Mouse (Mus musculus) layer of hippocampus, adult 18-20 months (tissue): Measurements from ENCODE around the gene Cstb. TPM values are rescaled to one million over a fixed set of nuclear protein-coding genes. Genes with fewer than 3 reads are reported as not detected.

ENCODE experiments used
- DNase-seq, 2 experiments: peaks; one replicate each; pipeline ENCODE4 v3.0.0; 2022; ENCODE audit warnings: low spot score in 2 of 2
- long read RNA-seq: library from polyadenylated mRNA; stranded (forward); transcript quantifications from one replicate; pipeline ENCODE4 v2.0.0, GENCODE M21; 2021
- total RNA-seq, 2 experiments: library from RNA; stranded (reverse); gene quantifications; 2 replicates each; pipeline ENCODE4 v1.2.3; 2021

Cstb gene
- 10 to 100 TPM; 39.1 to 40.5 TPM for total RNA-seq
- long read RNA-seq, transcript Cstb-201 (3 exons, 603 nt): major isoform, 21 of 22 reads
- long read RNA-seq, partial matches to known transcripts: 1 of 22 reads
- long read RNA-seq, other reads (novel, unspliced or antisense): 0 of 22 reads

DNA sequence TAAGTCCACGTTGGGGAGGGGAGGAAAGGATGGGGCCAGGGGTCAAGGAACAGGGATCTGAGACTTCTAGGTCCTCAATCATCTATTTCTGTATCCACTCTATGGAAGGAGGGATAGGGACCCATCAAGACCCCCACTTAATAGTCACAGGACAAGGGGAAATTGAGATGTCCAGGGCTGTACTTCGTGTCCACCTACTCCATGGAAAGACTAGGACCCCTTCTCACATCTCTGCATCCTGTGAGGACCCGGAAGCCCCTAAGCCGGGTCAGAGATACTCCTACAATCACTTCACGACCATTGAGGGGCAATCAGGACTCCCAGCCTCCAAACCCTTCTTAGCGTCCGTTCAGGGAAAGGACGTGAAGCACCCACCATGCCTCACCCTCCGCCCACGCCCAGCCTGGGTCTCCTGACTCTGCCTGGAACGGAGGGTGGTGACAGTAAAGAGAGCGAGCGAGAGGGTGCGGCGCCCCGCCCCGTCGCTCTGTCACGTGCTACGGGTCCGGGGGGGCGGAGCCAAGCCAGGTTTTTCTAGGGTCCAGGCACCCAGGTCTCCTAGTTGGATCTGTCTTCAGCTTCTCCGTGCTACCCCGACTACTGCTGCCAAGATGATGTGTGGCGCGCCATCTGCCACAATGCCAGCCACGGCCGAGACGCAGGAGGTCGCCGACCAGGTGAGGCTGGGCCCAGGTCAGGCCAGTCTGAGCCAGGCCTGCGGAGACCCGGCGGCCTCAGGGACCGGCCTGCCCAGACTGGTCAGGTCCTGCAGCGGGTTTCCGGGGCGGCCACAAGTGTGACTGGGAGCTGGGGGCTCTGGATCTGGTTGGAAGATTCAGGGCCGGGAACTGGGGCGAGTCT is at the start of gene Cstb:
Gene Cstb, plus strand, starts transcription at position 489 of the 861 bp plus-strand sequence.
- DNase-seq: peak; percentile 80 to 89

DNA sequence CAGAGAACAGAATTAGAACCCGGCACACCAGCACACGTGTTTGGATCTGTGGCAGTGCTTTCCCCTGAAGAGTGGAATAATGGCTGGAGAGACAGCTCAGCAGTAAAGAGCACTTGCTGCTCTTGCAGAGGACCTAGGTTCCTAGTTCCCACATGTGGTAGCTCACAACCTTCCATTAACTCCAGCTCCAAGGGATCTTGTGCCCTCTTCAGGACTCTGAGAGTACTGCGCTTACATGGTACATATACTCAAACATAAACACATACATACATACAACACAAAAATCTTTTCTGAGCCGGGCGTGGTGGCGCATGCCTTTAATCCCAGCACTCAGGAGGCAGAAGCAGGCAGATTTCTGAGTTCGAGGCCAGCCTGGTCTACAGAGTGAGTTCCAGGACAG is 47.0 kb upstream of the Cstb start:
- DNase-seq: no peak

DNA sequence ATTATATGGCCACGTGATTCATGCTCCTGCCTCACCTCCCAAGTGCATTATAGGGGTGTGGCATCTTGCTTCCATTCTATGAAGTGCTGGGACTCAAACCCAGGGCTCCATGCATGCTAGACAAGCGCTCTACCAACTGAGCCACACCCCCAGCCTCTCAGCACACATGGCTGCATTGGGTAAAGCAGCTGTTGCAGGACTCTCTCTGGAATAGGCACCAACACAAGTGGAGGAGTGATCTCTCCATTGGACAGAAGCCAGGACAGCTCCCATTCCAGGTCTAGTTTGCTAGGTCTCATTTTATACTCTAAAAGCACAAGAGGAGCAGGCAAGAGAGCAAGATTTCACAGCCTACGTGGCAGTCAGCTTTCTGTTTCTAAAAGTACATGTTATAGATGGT is 41.9 kb upstream of the Cstb start:
- no peak for DNase-seq

DNA sequence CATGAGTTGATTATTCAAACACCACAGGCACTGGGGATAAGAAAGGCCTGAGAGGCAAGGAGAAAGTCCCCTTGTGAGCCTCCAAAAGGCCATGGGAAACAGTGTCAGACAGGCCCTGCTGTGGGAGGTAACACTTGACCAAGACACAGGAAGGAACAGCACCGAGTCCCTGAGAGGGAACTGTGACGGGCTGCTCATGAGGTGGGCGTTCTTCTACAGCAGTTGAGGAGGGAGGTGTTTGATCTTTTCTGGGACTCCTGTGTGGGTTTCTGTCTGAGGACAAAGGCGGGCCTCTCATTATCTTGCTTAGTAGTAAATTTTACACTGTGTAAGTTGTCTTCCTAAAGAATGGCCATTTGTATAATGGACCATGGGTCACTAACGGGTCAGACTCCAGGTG is 39.9 kb upstream of the Cstb start:
- DNase-seq: no peak

GRCm38 (mm10) chr10:78388216-78388980 is 37.1 kb upstream of the Cstb start:
- peak in 1 of 2 experiments; percentile 54 for DNase-seq

DNA sequence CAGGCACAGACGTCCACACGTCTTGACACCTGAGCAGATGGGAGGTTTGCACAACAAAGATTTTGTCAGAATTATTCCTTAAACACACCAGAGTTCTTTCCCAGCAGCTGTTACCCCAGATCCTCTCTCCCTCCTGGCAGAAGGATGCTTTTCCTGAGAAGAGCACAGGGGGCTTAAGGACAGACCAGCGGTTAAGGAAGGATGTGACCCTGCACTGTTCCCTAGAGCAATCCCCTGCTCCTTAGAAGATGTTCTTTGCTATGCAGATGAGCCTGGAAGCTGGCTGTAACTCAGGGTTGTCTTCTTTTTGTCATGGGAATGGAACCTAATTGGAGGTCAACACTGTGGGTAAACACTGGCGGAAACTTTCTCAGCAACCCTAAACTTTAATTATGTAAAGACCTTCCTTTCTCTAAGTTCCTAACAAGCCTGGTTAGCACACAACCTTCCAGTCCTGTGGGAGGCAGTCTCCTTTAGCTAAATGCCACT is 34.4 kb upstream of the Cstb start:
- DNase-seq: no peak

DNA sequence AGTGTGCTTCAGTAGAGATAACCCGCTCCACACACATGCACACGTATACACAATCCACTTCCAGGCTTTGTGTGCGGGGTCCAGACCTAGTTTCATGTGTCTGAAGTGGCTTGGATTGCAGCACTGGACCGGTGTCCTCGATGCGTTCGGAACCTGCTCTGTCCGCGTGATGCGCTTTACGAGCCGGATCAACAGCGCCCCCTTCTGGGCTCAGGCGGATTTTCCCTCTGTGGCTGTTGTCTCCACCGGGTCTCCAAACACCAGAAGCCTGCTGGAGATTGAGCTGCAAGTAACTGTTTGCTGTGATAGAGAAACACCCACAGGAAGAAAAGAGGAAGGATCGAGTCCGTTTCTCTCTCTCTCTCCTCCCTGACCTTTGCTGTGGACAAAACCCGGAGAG is 33.4 kb upstream of the Cstb start:
- peak; percentile 65 to 90 for DNase-seq

DNA sequence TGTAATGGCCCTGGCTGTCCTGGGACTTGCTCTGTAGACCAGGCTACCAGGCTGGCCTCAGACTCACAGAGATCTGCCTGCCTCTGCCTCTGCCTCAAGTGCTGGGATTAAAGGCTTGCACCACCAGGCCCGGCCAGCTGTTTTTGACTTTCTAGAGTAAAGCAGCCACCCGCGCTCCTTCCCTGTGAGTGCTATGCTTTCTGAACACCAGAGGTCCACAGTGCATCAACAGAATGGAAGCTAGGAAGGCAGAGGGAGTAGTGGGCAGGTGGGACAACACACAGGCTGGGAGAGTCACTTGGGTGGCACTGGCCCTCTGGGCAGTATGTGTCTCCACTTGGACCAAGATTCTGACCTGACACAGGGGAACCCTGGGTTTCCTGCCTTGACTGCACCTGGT is 30.1 kb upstream of the Cstb start:
- DNase-seq: no peak

DNA sequence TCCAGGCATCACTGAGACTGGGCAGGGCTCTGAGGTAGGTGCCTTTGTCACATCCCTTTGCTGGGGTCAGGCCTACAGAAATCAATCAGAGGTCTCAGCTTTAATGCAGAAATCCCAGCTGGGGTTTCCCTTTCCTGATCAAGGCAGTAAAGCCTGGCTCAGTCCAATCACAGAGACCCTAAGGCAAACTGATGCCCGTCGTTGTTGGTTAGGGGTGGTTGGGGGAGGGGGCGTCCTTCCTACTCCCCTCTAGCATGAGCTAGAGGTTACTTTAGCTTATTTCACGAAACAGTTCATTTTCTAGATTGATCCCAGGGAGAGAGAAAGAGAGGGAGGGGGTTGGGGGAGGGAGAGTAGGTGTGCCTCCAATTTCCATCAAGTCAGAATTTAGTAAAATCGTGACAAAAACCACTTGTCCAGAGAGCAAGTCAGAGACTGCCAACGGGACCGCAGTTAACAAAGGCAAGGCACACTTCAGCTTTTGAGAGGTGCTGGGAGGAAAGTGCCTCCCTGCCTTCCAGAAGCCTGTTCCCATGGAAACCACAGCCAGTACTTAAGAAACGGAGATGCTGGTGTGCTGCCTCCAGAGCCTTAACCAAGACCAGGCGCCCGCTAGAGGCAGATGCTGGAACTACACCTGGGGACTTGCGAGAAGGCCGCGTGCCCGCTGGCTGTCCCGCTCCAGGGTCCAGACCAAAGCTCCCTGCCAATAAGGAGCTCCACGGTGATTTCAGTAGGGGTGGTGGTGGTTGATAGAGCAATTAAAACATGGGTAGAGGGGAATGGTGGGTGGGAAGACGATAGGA is 29.4 kb upstream of the Cstb start:
- peak; percentile 91 to 97 for DNase-seq

GRCm38 (mm10) chr10:78396625-78396885 is 28.9 kb upstream of the Cstb start:
- no peak for DNase-seq

GRCm38 (mm10) chr10:78399090-78399657 is 26.3 kb upstream of the Cstb start:
- DNase-seq: peak in 1 of 2 experiments; percentile 45

GRCm38 (mm10) chr10:78401127-78401526 is 24.3 kb upstream of the Cstb start:
- no peak for DNase-seq

DNA sequence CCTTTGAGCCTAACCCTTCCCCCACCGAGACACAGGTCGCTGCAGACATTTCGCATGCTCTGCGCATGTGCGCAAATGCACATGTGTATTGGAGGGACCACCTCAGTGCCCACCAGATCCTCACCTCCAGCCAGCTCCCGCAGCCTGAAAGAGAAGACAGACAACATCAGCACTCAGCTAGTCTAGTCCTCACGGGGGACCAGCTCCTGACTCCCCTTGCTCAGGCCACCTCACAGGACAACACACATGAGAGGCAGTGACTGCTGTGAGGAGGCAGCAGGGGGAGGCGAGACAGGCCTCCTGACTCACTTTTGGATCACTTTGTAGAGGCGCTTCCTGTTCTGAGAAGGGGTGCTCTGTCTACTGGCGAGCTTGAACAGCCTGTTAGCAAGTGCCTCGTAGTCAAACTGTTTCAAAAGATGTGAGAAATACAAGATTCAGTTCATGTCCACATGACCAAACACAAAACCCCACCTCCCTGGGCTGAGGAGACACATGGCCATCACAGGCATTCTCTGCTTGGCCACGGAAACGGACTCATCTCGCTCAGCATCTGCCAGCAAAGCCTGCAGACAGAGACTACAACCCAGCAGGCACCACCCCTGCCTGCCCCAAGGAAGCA is 23.1 kb upstream of the Cstb start:
- no peak for DNase-seq

DNA sequence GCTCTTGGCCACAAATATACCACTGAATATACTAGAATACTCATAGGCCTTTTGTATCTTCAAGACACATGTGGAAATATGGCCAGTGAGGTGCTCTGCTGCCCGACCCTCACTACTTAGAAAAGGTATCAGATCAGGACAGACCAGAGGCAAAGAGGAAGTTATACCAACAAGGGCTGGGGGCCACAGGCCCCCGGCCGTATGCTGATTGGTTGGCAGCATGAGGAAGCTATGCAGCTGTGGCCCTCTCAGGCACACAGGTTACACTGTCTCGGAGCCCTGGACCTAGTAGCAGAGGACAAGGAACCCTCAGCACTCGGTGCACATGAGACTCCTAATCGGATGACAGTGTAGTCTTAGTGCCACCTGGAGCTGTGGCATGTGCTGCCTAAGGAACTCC is 19.3 kb upstream of the Cstb start:
- DNase-seq: no peak

DNA sequence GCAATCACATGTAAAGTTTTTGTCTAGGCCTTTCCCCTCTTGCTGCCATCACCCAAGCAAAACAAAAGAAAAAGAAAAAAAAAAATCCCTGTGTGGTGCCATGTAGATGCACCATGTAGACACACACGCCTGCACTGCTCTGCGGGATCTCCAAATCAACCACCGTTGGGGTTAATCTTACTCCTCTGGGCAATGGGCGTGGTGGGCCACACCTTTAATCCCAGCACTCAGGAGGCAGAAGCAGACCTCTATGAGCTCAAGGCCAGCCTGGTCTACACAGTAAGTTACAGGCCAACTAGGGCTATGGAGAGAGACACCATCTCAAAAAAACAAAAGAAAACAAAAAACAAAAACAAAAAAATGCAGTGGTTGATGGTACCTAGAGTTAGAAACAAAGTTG is 18.3 kb upstream of the Cstb start:
- DNase-seq: no peak

- no peak for DNase-seq
Measured at GRCm38 (mm10) chr10:78409035-78409788, 16.3 kb upstream of the Cstb start.

- peak in 1 of 2 experiments; percentile 24 for DNase-seq
Measured at GRCm38 (mm10) chr10:78411851-78412250, 13.6 kb upstream of the Cstb start.

DNA sequence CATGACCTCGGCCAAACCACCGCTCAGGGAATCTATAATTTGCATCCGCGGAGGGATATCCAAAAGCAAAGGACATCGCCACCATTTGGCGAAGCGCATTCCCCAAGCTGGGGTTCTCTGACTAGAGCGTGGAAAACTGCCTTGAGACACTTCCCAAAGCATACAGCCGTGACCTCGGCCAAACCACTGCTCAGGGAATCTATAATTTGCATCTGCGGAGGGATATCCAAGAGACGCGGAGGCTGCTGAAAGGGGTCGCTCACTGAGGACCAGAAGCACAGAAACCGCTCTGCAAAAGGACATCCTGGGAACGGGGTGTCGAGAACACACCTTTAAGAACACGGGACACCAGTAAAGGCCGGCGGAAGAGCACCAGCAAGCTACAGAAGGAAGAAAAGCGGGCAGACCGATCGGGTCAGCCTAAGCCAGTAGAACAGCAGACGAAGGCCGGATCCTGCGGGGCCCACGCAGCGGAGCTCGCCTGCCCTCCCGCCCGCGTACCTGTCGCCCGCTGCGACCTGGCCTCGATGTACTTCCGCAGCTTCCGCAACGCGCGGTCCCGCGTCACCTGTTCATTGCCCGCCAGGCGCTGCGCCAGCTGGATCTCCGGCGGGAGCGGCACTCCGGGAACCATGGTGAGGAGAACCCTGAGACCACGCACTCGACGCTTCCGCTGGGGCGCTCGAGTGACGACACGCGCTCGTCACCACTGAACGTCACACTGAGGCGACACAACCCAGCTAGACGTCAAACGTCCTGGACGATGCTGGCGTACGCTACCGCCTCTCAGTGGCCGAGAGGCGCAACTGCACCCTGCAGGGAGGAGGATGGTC is 12.9 kb upstream of the Cstb start, which contains the start of gene Rrp1:
Gene Rrp1, minus strand, starts transcription at position 725 of the 833 bp plus-strand sequence.
- DNase-seq: peak; percentile 95 to 98

- no peak for DNase-seq
Measured at GRCm38 (mm10) chr10:78413152-78413520, 12.3 kb upstream of the Cstb start.
